ENCODE assay signal across 10 mouse cellular contexts in the genomic region with DNA sequence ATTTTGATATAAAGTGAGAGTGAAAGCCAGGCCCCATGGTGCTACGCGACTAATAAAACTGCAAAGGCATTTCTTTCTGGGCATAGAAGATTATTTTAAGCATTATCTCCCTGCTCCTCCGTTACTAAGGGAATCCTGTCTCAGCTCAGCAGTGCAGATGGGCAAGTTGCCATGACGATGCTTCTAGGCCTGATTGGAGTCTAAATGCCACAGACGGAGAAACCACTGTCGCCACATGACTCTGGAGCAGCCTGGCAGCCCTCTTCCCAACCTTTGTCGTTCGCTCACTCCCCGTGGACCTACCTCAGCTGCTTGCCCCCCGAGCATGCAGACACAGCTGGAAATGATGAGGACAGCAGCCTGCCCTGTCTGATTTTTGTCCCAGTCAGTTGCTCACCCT. TPM values are rescaled to one million over a fixed set of nuclear protein-coding genes. Genes with fewer than 3 reads are reported as not detected.
A peak's percentile ranks its signal among the peaks of the same experiment; 100 is the strongest.
DNase-seq lines count a peak whose midpoint lies in the region; ATAC-seq and TF ChIP-seq lines count a peak whose summit lies in the region.
"Had no signal": no experiment of that assay in that cellular context is flagged by ENCODE, and none has a peak within 500 bp of the region (broad histone marks: within the 10 kb centered on the region; RNA-seq: fewer than 3 reads in every experiment).

No protein-coding gene starts in this region.

- 62% methylated on average over 10 of the region's 10 CpGs for WGBS in forebrain, embryonic 12.5 days
- 67% methylated on average over 10 of the region's 10 CpGs for WGBS in forebrain, embryonic 10.5 days
- WGBS in hindbrain, embryonic 16.5 days = 25% methylated on average over 10 of the region's 10 CpGs
- 62% methylated on average over 10 of the region's 10 CpGs for WGBS in stomach, postnatal 0 days

- ATAC-seq in forebrain, embryonic 12.5 days (ENCODE audit: low FRiP score) = no peak
- ATAC-seq in hindbrain, embryonic 16.5 days = peak; percentile 70
- ATAC-seq in stomach, postnatal 0 days (ENCODE audit: low FRiP score, low TSS enrichment) = no peak

- no peak for TF ChIP-seq EP300 in stomach, postnatal 0 days (optimal IDR thresholded peaks at IDR 0.05)

- no peak overlapping the region for H3K4me3 ChIP-seq in forebrain, embryonic 12.5 days (replicated peaks)
- no peak overlapping the region for H3K4me3 ChIP-seq in forebrain, embryonic 10.5 days
- no peak overlapping the region for H3K4me3 ChIP-seq in hindbrain, embryonic 16.5 days (ENCODE audit: low read length)
- no peak overlapping the region for H3K4me3 ChIP-seq in stomach, postnatal 0 days (ENCODE audit: low read depth, low read length)

- H3K27ac ChIP-seq in forebrain, embryonic 12.5 days = 0 out of 2 replicates have a peak overlapping the region, but pooled peaks have one; percentile 3
- no peak overlapping the region for H3K27ac ChIP-seq in forebrain, embryonic 10.5 days
- H3K27ac ChIP-seq in hindbrain, embryonic 16.5 days (ENCODE audit: low read depth, low read length) = peak overlapping the region; percentile 72
- H3K27ac ChIP-seq in stomach, postnatal 0 days (replicated peaks) = no peak overlapping the region
- H3K27ac ChIP-seq: kidney, postnatal 0 days had no signal

- no peak overlapping the region for H3K4me2 ChIP-seq in forebrain, embryonic 12.5 days
- peak overlapping the region; percentile 12; the same call in 1 of the 2 replicates for H3K4me2 ChIP-seq in hindbrain, embryonic 16.5 days (ENCODE audit: low read length)
- no peak overlapping the region for H3K4me2 ChIP-seq in stomach, postnatal 0 days (replicated peaks; ENCODE audit: low read depth)

- H3K4me1 ChIP-seq in forebrain, embryonic 12.5 days = no peaks in the 10 kb centered on the region; the same call in 1 of the 2 replicates
- H3K4me1 ChIP-seq in forebrain, embryonic 10.5 days = 0 out of 2 replicates have a peak, but pooled peaks cover 5% of the 10 kb centered on the region
- H3K4me1 ChIP-seq in hindbrain, embryonic 16.5 days (ENCODE audit: control insufficient read depth, insufficient read depth, low read depth, low read length) = no peaks in the 10 kb centered on the region; the same call in none of the 2 replicates
- H3K4me1 ChIP-seq in stomach, postnatal 0 days (replicated peaks; ENCODE audit: control insufficient read depth, insufficient read depth) = no peaks in the 10 kb centered on the region

- H3K36me3 ChIP-seq in forebrain, embryonic 12.5 days (replicated peaks) = no peaks in the 10 kb centered on the region
- H3K36me3 ChIP-seq in forebrain, embryonic 10.5 days (replicated peaks) = no peaks in the 10 kb centered on the region
- H3K36me3 ChIP-seq in hindbrain, embryonic 16.5 days (ENCODE audit: control insufficient read depth, insufficient read depth, low read length) = no peaks in the 10 kb centered on the region
- no peaks in the 10 kb centered on the region for H3K36me3 ChIP-seq in stomach, postnatal 0 days (ENCODE audit: control insufficient read depth, insufficient read depth, low read length)

- intact Hi-C loops in left cerebral cortex, postnatal 25 days (cut with DNase I) = no loop called here

- no peak for TF ChIP-seq CTCF in stomach, postnatal 0 days (IDR thresholded peaks at IDR 0.05; ENCODE audit: low read depth)

- DNase-seq in forebrain, embryonic 10.5 days (ENCODE audit: extremely low spot score, low spot score) = no peak
- DNase-seq in left cerebral cortex, postnatal 25 days (ENCODE audit: low spot score in 2 of 2) = peak; percentile 82
- peak; percentile 82 for DNase-seq in right cerebral cortex, postnatal 14 days
- DNase-seq in adrenal gland, adult 8-10 months = no peak
- no peak for DNase-seq in stomach, postnatal 0 days (ENCODE audit: low spot score)
- no peak for DNase-seq in embryo, embryonic 11 days
- DNase-seq: lung, postnatal 14 days had no signal

- no peaks in the 10 kb centered on the region for H3K9me3 ChIP-seq in forebrain, embryonic 12.5 days
- no peaks in the 10 kb centered on the region for H3K9me3 ChIP-seq in forebrain, embryonic 10.5 days
- no peaks in the 10 kb centered on the region for H3K9me3 ChIP-seq in hindbrain, embryonic 16.5 days (ENCODE audit: control insufficient read depth, low read length)
- no peaks in the 10 kb centered on the region for H3K9me3 ChIP-seq in stomach, postnatal 0 days (ENCODE audit: control insufficient read depth, low read length)

- H3K9ac ChIP-seq in forebrain, embryonic 12.5 days = no peak overlapping the region
- no peak overlapping the region for H3K9ac ChIP-seq in hindbrain, embryonic 16.5 days (ENCODE audit: low read depth, low read length)
- no peak overlapping the region for H3K9ac ChIP-seq in stomach, postnatal 0 days (ENCODE audit: low read length)

- no peaks in the 10 kb centered on the region for H3K27me3 ChIP-seq in forebrain, embryonic 12.5 days
- H3K27me3 ChIP-seq in forebrain, embryonic 10.5 days (ENCODE audit: poor library complexity, severe bottlenecking) = no peaks in the 10 kb centered on the region
- H3K27me3 ChIP-seq in hindbrain, embryonic 16.5 days (replicated peaks; ENCODE audit: control insufficient read depth, insufficient read depth, low read length) = no peaks in the 10 kb centered on the region
- H3K27me3 ChIP-seq in stomach, postnatal 0 days (ENCODE audit: control insufficient read depth, insufficient read depth, low read length) = no peaks in the 10 kb centered on the region

RNA-seq across cellular contexts. Expression of a gene that starts 4.7 kb away (rescaled TPM):
- 117 and 119 TPM in 2 replicates for polyA plus RNA-seq in forebrain, embryonic 12.5 days (2016; fragmentation: Nextera tagmentation; extraction: Ambion mirVana)
- 114 and 122 TPM in 2 replicates for polyA plus RNA-seq in forebrain, embryonic 10.5 days (2016; fragmentation: Nextera tagmentation; extraction: Ambion mirVana)
- polyA plus RNA-seq in hindbrain, embryonic 16.5 days (2015; fragmentation: Nextera tagmentation; extraction: Ambion mirVana) = 82.0 and 86.9 TPM in 2 replicates
- 10 to 100 TPM; 81.4 to 82.2 TPM for total RNA-seq in left cerebral cortex, postnatal 25 days (2021)
- 10 to 100 TPM; 68.3 to 89.2 (median 82.2) TPM for total RNA-seq in adrenal gland, adult 8-10 months (2022)
- 63.3 and 65.9 TPM in 2 replicates for polyA plus RNA-seq in stomach, postnatal 0 days (2015; fragmentation: Nextera tagmentation; extraction: Ambion mirVana)

Comparison
In these comparisons a context has a peak if more than half of its experiments do, and no peak if none do; other contexts are left out.
1. H3K27ac ChIP-seq: peak in forebrain, embryonic 12.5 days (single experiment) and hindbrain, embryonic 16.5 days (single experiment); none in forebrain, embryonic 10.5 days (single experiment) and stomach, postnatal 0 days (single experiment).
2. DNase-seq: peak in left cerebral cortex, postnatal 25 days (2 of 2) and right cerebral cortex, postnatal 14 days (single experiment); none in forebrain, embryonic 10.5 days (single experiment), adrenal gland, adult 8-10 months (single experiment), stomach, postnatal 0 days (single experiment) and embryo, embryonic 11 days (single experiment).